Mouse (Mus musculus) lung, postnatal 0 days (tissue): ENCODE results near the gene Ralgapa1. TPM values are rescaled to one million over a fixed set of nuclear protein-coding genes. Genes with fewer than 3 reads are reported as not detected.
A peak's percentile ranks its signal among the peaks of the same experiment; 100 is the strongest.

ENCODE experiments used
- ATAC-seq: fragments of 200-750 bp; cut with Nextera tagmentation; 2 replicates; pipeline ENCODE4 v1.8.0; 2017; ENCODE audit warnings: moderate library complexity
- DNase-seq: peaks from one replicate; pipeline ENCODE4 v3.0.0-alpha.2; 2016; ENCODE audit warnings: low spot score
- H3K27ac ChIP-seq: fragments of 300-500 bp; sonication (generic); 2 replicates; pipeline ENCODE4 v1.5.1; 2014; ENCODE audit warnings: antibody characterized with exemption, mild to moderate bottlenecking, low read length, mixed read lengths
- H3K27me3 ChIP-seq: fragments of 300-500 bp; sonication (generic); replicated peaks from 2 replicates; pipeline ENCODE4 v1.6.1; 2014; ENCODE audit warnings: low read length, mixed read lengths; ENCODE audit not compliant: insufficient read depth
- H3K36me3 ChIP-seq: fragments of 300-500 bp; sonication (generic); 2 replicates; pipeline ENCODE4 v1.6.1; 2014; ENCODE audit warnings: low read length, mixed read lengths; ENCODE audit not compliant: insufficient read depth
- H3K4me1 ChIP-seq: fragments of 300-500 bp; sonication (generic); 2 replicates; pipeline ENCODE4 v1.6.1; 2014; ENCODE audit warnings: antibody characterized with exemption, low read depth, low read length, mixed read lengths; ENCODE audit not compliant: insufficient read depth
- H3K4me2 ChIP-seq: fragments of 300-500 bp; sonication (generic); replicated peaks from 2 replicates; pipeline ENCODE4 v1.6.1; 2014; ENCODE audit warnings: low read depth, mild to moderate bottlenecking, low read length, moderate library complexity, mixed read lengths
- H3K4me3 ChIP-seq: fragments of 300-500 bp; sonication (generic); 2 replicates; pipeline ENCODE4 v1.5.1; 2014; ENCODE audit warnings: low read depth, low read length
- H3K9ac ChIP-seq: fragments of 300-500 bp; sonication (generic); replicated peaks from 2 replicates; pipeline ENCODE4 v1.6.1; 2014; ENCODE audit warnings: low read depth, mild to moderate bottlenecking
- H3K9me3 ChIP-seq: fragments of 300-500 bp; sonication (generic); 2 replicates; pipeline ENCODE4 v1.6.1; 2016; ENCODE audit warnings: low read length, mixed read lengths
- CTCF ChIP-seq: IDR thresholded peaks from 2 replicates; pipeline ENCODE4 v1.5.1; 2016; ENCODE audit warnings: antibody characterized with exemption, mild to moderate bottlenecking
- EP300 ChIP-seq: IDR thresholded peaks from 2 replicates; pipeline ENCODE4 v1.6.1; 2016; ENCODE audit warnings: antibody characterized with exemption, mild to moderate bottlenecking, control low read depth
- WGBS: fragments of 180-500 bp; shearing (Covaris S2); extraction: QIAGEN DNeasy Blood & Tissue Kit; methylation state at CpG from one replicate; pipeline ENCODE4 v1.1.7; 2014; 5-methylcytosine and 5-hydroxymethylcytosine counted together
- polyA plus RNA-seq: library from polyadenylated mRNA; unstranded; fragments of >200 nt; fragmentation: Nextera tagmentation; extraction: Ambion mirVana; gene quantifications from 2 replicates; pipeline ENCODE4 v1.2.1, GENCODE M21; 2015

Ralgapa1 gene
- polyA plus RNA-seq, 1 experiment from 2014 or later, result 10.9 TPM

DNA sequence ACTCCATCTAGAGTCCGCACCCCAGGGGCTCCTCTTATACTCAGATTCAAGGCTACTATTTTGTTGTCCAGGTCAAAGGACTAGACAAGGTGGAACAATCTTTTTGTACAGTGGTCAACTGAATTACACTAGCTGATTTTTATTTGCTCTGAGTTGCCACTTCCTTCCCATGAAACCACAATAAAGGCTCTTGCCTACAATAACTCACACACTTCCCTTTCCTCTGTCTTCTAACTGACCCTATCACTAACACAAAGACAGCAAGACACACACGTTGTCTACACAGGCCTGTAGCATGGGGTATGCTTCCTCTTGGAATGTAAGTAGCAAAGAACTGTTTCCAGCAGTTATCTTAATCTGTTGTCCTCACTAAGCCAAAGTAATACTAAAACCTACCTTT lies 35.7 kb downstream of the Ralgapa1 start:
- H3K9me3 ChIP-seq, result no peaks in the 10 kb centered on the region
- TF ChIP-seq CTCF (no peak), EP300 (no peak)
- H3K9ac ChIP-seq, result no peak overlapping the region
- ATAC-seq (no peak), DNase-seq (no peak)
- H3K27me3 ChIP-seq, result no peaks in the 10 kb centered on the region
- H3K4me1 ChIP-seq, result no peaks in the 10 kb centered on the region
- H3K27ac ChIP-seq, result no peak overlapping the region
- H3K4me2 ChIP-seq, result no peak overlapping the region
- WGBS, result 69% methylated on average over 2 of the region's 2 CpGs
- peaks cover 7% of the 10 kb centered on the region; the same call in 1 of the 2 replicates for H3K36me3 ChIP-seq
- H3K4me3 ChIP-seq, result no peak overlapping the region

- Histone ChIP-seq H3K9me3 (no peaks in the 10 kb centered on the region), H3K27ac (no peak overlapping the region), H3K4me1 (no peaks in the 10 kb centered on the region), H3K9ac (no peak overlapping the region), H3K27me3 (no peaks in the 10 kb centered on the region), H3K36me3 (peaks cover 7% of the 10 kb centered on the region; the same call in 1 of the 2 replicates), H3K4me3 (no peak overlapping the region), H3K4me2 (no peak overlapping the region)
- ATAC-seq, result no peak
- WGBS, result 96% methylated on average over 3 of the region's 3 CpGs
- DNase-seq, result no peak
- TF ChIP-seq CTCF (no peak), EP300 (no peak)
Observed at GRCm38 (mm10) chr12:55782662-55783061, 38.3 kb downstream of the Ralgapa1 start.

DNA sequence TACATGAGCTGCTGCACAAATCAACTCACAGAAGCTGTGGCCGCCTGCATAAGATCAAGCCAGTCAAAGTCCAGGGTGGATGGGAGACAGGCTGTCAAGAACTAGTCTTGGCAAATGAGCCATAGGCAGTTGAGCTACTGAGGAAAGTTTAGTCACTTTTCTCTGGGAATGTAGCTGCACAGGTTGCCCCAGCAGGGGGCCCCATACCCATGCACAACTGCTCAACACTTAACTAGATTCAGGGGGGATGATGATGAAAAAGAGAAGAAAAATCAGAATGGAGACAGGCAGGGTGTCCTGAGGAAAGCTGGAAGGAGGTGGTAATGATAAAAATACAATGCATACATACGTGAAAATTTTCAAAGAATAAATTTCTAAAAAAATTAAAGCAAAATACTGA lies 42.7 kb downstream of the Ralgapa1 start:
- Histone ChIP-seq H3K4me3 (no peak overlapping the region), H3K9ac (no peak overlapping the region), H3K27me3 (no peaks in the 10 kb centered on the region), H3K4me1 (no peaks in the 10 kb centered on the region), H3K9me3 (no peaks in the 10 kb centered on the region), H3K27ac (no peak overlapping the region), H3K4me2 (no peak overlapping the region), H3K36me3 (peaks cover 4% of the 10 kb centered on the region; the same call in 1 of the 2 replicates)
- 89% methylated on average over 2 of the region's 2 CpGs for WGBS
- TF ChIP-seq CTCF (peak; percentile 73), EP300 (no peak)
- DNase-seq (peak; percentile 46), ATAC-seq (no peak)

- TF ChIP-seq CTCF, result no peak
- no peak for TF ChIP-seq EP300
- H3K4me1 ChIP-seq, result no peaks in the 10 kb centered on the region
- H3K9me3 ChIP-seq, result no peaks in the 10 kb centered on the region
- H3K9ac ChIP-seq, result no peak overlapping the region
- H3K36me3 ChIP-seq, result peaks cover 3% of the 10 kb centered on the region; the same call in 1 of the 2 replicates
- DNase-seq, result no peak
- H3K27ac ChIP-seq, result no peak overlapping the region
- H3K4me3 ChIP-seq, result no peak overlapping the region
- H3K27me3 ChIP-seq, result no peaks in the 10 kb centered on the region
- no peak for ATAC-seq
- no peak overlapping the region for H3K4me2 ChIP-seq
Observed at GRCm38 (mm10) chr12:55777356-55777755, 43.6 kb downstream of the Ralgapa1 start.

- 71% methylated on average over 3 of the region's 3 CpGs for WGBS
- no peak for ATAC-seq
Observed at GRCm38 (mm10) chr12:55774316-55774715, 46.7 kb downstream of the Ralgapa1 start.

DNA sequence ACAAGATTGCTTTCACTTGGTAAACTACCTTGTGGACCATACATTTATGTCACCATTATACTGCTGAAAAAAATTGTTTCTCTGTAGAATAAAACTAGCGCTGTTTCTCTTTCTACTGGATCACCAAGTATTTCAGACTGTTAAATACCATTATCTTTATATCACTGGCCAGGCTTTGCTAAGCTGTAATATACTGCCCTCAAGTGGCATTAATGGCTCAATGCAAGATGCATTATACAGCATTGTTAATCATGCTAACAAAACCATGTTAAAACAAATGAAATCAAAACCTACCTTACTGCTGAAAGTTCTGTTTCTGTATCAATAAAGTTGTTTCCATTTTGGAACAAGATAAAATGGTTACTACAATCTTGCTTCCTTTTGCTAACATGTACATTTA lies 100.6 kb downstream of the Ralgapa1 start:
- no peak overlapping the region for H3K4me2 ChIP-seq
- no peaks in the 10 kb centered on the region for H3K4me1 ChIP-seq
- ATAC-seq, result no peak
- WGBS, result 68% methylated on average over 1 of the region's 1 CpGs
- peaks cover 18% of the 10 kb centered on the region; the same call in 1 of the 2 replicates for H3K36me3 ChIP-seq
- H3K9ac ChIP-seq, result no peak overlapping the region
- DNase-seq, result peak; percentile 65
- H3K27ac ChIP-seq, result no peak overlapping the region
- no peaks in the 10 kb centered on the region for H3K27me3 ChIP-seq
- H3K4me3 ChIP-seq, result no peak overlapping the region
- H3K9me3 ChIP-seq, result no peaks in the 10 kb centered on the region
- peak; percentile 77 for TF ChIP-seq CTCF
- no peak for TF ChIP-seq EP300

More at GRCm38 (mm10) chr12:55774316-55774715, 46.7 kb downstream of the Ralgapa1 start:
- no peak overlapping the region for H3K27ac ChIP-seq
- H3K4me1 ChIP-seq, result no peaks in the 10 kb centered on the region
- DNase-seq, result no peak
- H3K36me3 ChIP-seq, result no peaks in the 10 kb centered on the region
- H3K9me3 ChIP-seq, result no peaks in the 10 kb centered on the region
- no peak overlapping the region for H3K4me2 ChIP-seq
- no peak overlapping the region for H3K4me3 ChIP-seq
- TF ChIP-seq CTCF (no peak), EP300 (no peak)
- no peaks in the 10 kb centered on the region for H3K27me3 ChIP-seq
- no peak overlapping the region for H3K9ac ChIP-seq

GRCm38 (mm10) chr12:55705881-55706280 lies 115.1 kb downstream of the Ralgapa1 start:
- Histone ChIP-seq H3K4me2 (no peak overlapping the region), H3K27ac (no peak overlapping the region), H3K9me3 (no peaks in the 10 kb centered on the region), H3K9ac (no peak overlapping the region), H3K36me3 (peaks cover 18% of the 10 kb centered on the region; the same call in 1 of the 2 replicates), H3K4me3 (no peak overlapping the region), H3K4me1 (no peaks in the 10 kb centered on the region), H3K27me3 (no peaks in the 10 kb centered on the region)
- 93% methylated on average over 4 of the region's 4 CpGs for WGBS
- TF ChIP-seq EP300 (no peak), CTCF (no peak)
- no peak for DNase-seq
- ATAC-seq, result no peak
